Mouse (Mus musculus) hindbrain, postnatal 0 days (tissue): Measurements from ENCODE around the gene Hnrnpab. TPM values are rescaled to one million over a fixed set of nuclear protein-coding genes. Genes with fewer than 3 reads are reported as not detected.
"Not testable (repeated sequence)": the region's sequence is repeated elsewhere in the genome, so short reads cannot be mapped to it uniquely, and the experiment has no call there.

ENCODE experiments used
- ATAC-seq: fragments of 200-750 bp; cut with Nextera tagmentation; 2 replicates; pipeline ENCODE4 v1.8.0; 2017; ENCODE audit warnings: mild to moderate bottlenecking, moderate TSS enrichment, moderate library complexity
- DNase-seq: peaks from one replicate; pipeline ENCODE4 v3.0.0-alpha.2; 2015; ENCODE audit warnings: low spot score
- H3K27ac ChIP-seq: fragments of 300-500 bp; sonication (generic); 2 replicates; pipeline ENCODE4 v1.5.1; 2014; ENCODE audit warnings: mild to moderate bottlenecking
- H3K27me3 ChIP-seq: fragments of 300-500 bp; sonication (generic); 2 replicates; pipeline ENCODE4 v1.6.1; 2014; ENCODE audit warnings: low read length, mixed read lengths; ENCODE audit not compliant: insufficient read depth
- H3K36me3 ChIP-seq: fragments of 300-500 bp; sonication (generic); 2 replicates; pipeline ENCODE4 v1.6.1; 2014; ENCODE audit warnings: low read length, mixed read lengths; ENCODE audit not compliant: insufficient read depth
- H3K4me1 ChIP-seq: fragments of 300-500 bp; sonication (generic); 2 replicates; pipeline ENCODE4 v1.6.1; 2014; ENCODE audit warnings: antibody characterized with exemption, low read length, mixed read lengths; ENCODE audit not compliant: insufficient read depth
- H3K4me2 ChIP-seq: fragments of 300-500 bp; sonication (generic); 2 replicates; pipeline ENCODE4 v1.6.1; 2014; ENCODE audit warnings: low read depth, mild to moderate bottlenecking, low read length, moderate library complexity, mixed read lengths
- H3K4me3 ChIP-seq: fragments of 300-500 bp; sonication (generic); 2 replicates; pipeline ENCODE4 v1.5.1; 2014; ENCODE audit warnings: low read length
- H3K9ac ChIP-seq: fragments of 300-500 bp; sonication (generic); replicated peaks from 2 replicates; pipeline ENCODE4 v1.6.1; 2014; ENCODE audit warnings: mild to moderate bottlenecking, low read length, moderate library complexity, mixed read lengths
- H3K9me3 ChIP-seq: fragments of 300-500 bp; sonication (generic); 2 replicates; pipeline ENCODE4 v1.6.1; 2016; ENCODE audit warnings: low read length, mixed read lengths
- CTCF ChIP-seq: IDR thresholded peaks from 2 replicates; pipeline ENCODE4 v1.5.1; 2016; ENCODE audit warnings: antibody characterized with exemption, control low read depth, low read depth
- WGBS: fragments of 180-500 bp; shearing (Covaris S2); extraction: QIAGEN DNeasy Blood & Tissue Kit; methylation state at CpG from one replicate; pipeline ENCODE4 v1.1.7; 2014; 5-methylcytosine and 5-hydroxymethylcytosine counted together
- polyA plus RNA-seq: library from polyadenylated mRNA; unstranded; fragments of >200 nt; fragmentation: Nextera tagmentation; extraction: Ambion mirVana; gene quantifications from 2 replicates; pipeline ENCODE4 v1.2.1, GENCODE M21; 2015
- total RNA-seq: library from RNA; depleted of rRNA; stranded (reverse); fragments of >200 nt; gene quantifications from 2 replicates; pipeline ENCODE4 v1.2.3, GENCODE M21; 2014

Hnrnpab gene
- total and polyA plus RNA-seq, 2 experiments from 2014 or later: 212 to 229 TPM

GRCm38 (mm10) chr11:51635525-51636322 lies 29.1 kb upstream of the Hnrnpab start, which contains the start of gene Rmnd5b:
Gene Rmnd5b, minus strand, starts transcription at chr11:51635896.
- peak; percentile 94 for ATAC-seq
- peaks cover 12% of the 10 kb centered on the region for H3K4me1 ChIP-seq
- H3K9me3 ChIP-seq: no peaks in the 10 kb centered on the region
- peak within 1 kb of the TSS; percentile 73 for H3K27ac ChIP-seq
- under 1% methylated on average over 61 of the region's 61 CpGs for WGBS
- H3K36me3 ChIP-seq: no peaks in the 10 kb centered on the region
- H3K9ac ChIP-seq: peak within 1 kb of the TSS; percentile 76
- TF ChIP-seq CTCF: no peak; the same call in 1 of the 2 replicates
- peak within 1 kb of the TSS; percentile 84 for H3K4me2 ChIP-seq
- no peaks in the 10 kb centered on the region for H3K27me3 ChIP-seq
- peak within 1 kb of the TSS; percentile 84 for H3K4me3 ChIP-seq
- peak; percentile 96 for DNase-seq

- no peak for TF ChIP-seq CTCF
- no peak for DNase-seq
- H3K27me3 ChIP-seq: no peaks in the 10 kb centered on the region
- H3K4me2 ChIP-seq: peak overlapping the region; percentile 84
- ATAC-seq: no peak
- 17% methylated on average over 6 of the region's 6 CpGs for WGBS
- H3K36me3 ChIP-seq: no peaks in the 10 kb centered on the region
- H3K27ac ChIP-seq: peak overlapping the region; percentile 73; the same call in 1 of the 2 replicates
- H3K9ac ChIP-seq: peak overlapping the region; percentile 76
- peak overlapping the region; percentile 84 for H3K4me3 ChIP-seq
- peaks cover 12% of the 10 kb centered on the region for H3K4me1 ChIP-seq
- H3K9me3 ChIP-seq: no peaks in the 10 kb centered on the region
Observed at GRCm38 (mm10) chr11:51635127-51635524, 28.5 kb upstream of the Hnrnpab start.

- Histone ChIP-seq H3K9me3 (no peaks in the 10 kb centered on the region), H3K9ac (no peak overlapping the region), H3K36me3 (no peaks in the 10 kb centered on the region), H3K4me2 (no peak overlapping the region), H3K4me3 (no peak overlapping the region), H3K27me3 (no peaks in the 10 kb centered on the region), H3K27ac (no peak overlapping the region), H3K4me1 (peaks cover 12% of the 10 kb centered on the region)
- no peak for TF ChIP-seq CTCF
- ATAC-seq (no peak), DNase-seq (no peak)
- WGBS: 96% methylated on average over 3 of the region's 3 CpGs
Observed at GRCm38 (mm10) chr11:51633721-51634120, 27.1 kb upstream of the Hnrnpab start.

GRCm38 (mm10) chr11:51633200-51633599 lies 26.6 kb upstream of the Hnrnpab start:
- not testable (repeated sequence) for DNase-seq, ATAC-seq, H3K9me3 ChIP-seq, H3K4me3 ChIP-seq, H3K27me3 ChIP-seq, H3K27ac ChIP-seq, H3K36me3 ChIP-seq, H3K4me2 ChIP-seq, H3K9ac ChIP-seq
- 93% methylated on average over 7 of the region's 7 CpGs for WGBS
- H3K4me1 ChIP-seq: peaks cover 12% of the 10 kb centered on the region

GRCm38 (mm10) chr11:51632130-51632753 lies 25.6 kb upstream of the Hnrnpab start:
- Histone ChIP-seq H3K27me3 (no peaks in the 10 kb centered on the region), H3K4me3 (no peak overlapping the region), H3K27ac (no peak overlapping the region), H3K9ac (no peak overlapping the region), H3K36me3 (peaks cover 13% of the 10 kb centered on the region; the same call in 1 of the 2 replicates), H3K4me1 (peaks cover 12% of the 10 kb centered on the region), H3K4me2 (no peak overlapping the region), H3K9me3 (no peaks in the 10 kb centered on the region)
- no peak for TF ChIP-seq CTCF
- ATAC-seq (no peak), DNase-seq (no peak)
- WGBS: 92% methylated on average over 6 of the region's 6 CpGs

- no peaks in the 10 kb centered on the region for H3K27me3 ChIP-seq
- no peak overlapping the region for H3K9ac ChIP-seq
- H3K4me1 ChIP-seq: peaks cover under 1% of the 10 kb centered on the region; the same call in 1 of the 2 replicates
- H3K4me2 ChIP-seq: no peak overlapping the region
- H3K4me3 ChIP-seq: no peak overlapping the region
- DNase-seq: no peak
- ATAC-seq: no peak
- no peaks in the 10 kb centered on the region for H3K9me3 ChIP-seq
- no peak overlapping the region for H3K27ac ChIP-seq
- WGBS: 82% methylated on average over 15 of the region's 15 CpGs
- no peak for TF ChIP-seq CTCF
- peaks cover 33% of the 10 kb centered on the region for H3K36me3 ChIP-seq
Observed at GRCm38 (mm10) chr11:51629651-51630314, 23.1 kb upstream of the Hnrnpab start.
